Mouse (Mus musculus) CH12.LX (cell line): ENCODE data around the gene Gstm3. TPM values are rescaled to one million over a fixed set of nuclear protein-coding genes. Genes with fewer than 3 reads are reported as not detected.

ENCODE experiments used
- DNase-seq: peaks from one replicate; pipeline ENCODE4 v3.0.0-alpha.2; 2013; ENCODE audit errors: extremely low read depth
- H3K27ac ChIP-seq: 2 replicates; pipeline ENCODE4 v1.5.1; 2012; ENCODE audit warnings: low read depth, mild to moderate bottlenecking, control low read depth, moderate library complexity; ENCODE audit not compliant: insufficient read depth
- H3K27me3 ChIP-seq: replicated peaks from 2 replicates; pipeline ENCODE3; 2012; ENCODE audit warnings: inconsistent platforms
- H3K36me3 ChIP-seq, 2 experiments: replicated peaks in 1 of 2; 2 replicates each; pipeline versions ENCODE3 to v1.6.1; 2012; ENCODE audit warnings: inconsistent platforms in 1 of 2, low read length in 1 of 2, mild to moderate bottlenecking in 1 of 2, mixed read lengths in 1 of 2, moderate library complexity in 1 of 2; ENCODE audit not compliant: control insufficient read depth in 1 of 2, insufficient read depth in 1 of 2
- H3K4me1 ChIP-seq, 2 experiments: 2 replicates each; pipeline ENCODE4 v1.6.1; 2012; ENCODE audit warnings: inconsistent platforms in 1 of 2, moderate library complexity in 1 of 2; ENCODE audit not compliant: insufficient read depth in 2 of 2, control insufficient read depth in 1 of 2
- H3K4me2 ChIP-seq: 2 replicates; pipeline ENCODE4 v1.6.1; 2012; ENCODE audit warnings: low read depth, mild to moderate bottlenecking, control low read depth; ENCODE audit not compliant: poor library complexity, insufficient read depth, severe bottlenecking
- H3K4me3 ChIP-seq, 3 experiments: fragments of 150-350 bp in 1 of 3; sonication (generic) in 1 of 3; replicated peaks in 1 of 3; 2 replicates each; pipeline versions ENCODE3 to v1.5.1; 2011 to 2012; ENCODE audit warnings: low read depth in 2 of 3, low read length in 2 of 3, mild to moderate bottlenecking in 2 of 3, moderate library complexity in 2 of 3, control low read depth in 1 of 3, improper control_type of control experiment in 1 of 3, inconsistent platforms in 1 of 3, mixed read lengths in 1 of 3; ENCODE audit not compliant: poor library complexity in 1 of 3
- H3K79me2 ChIP-seq: replicated peaks from 2 replicates; pipeline ENCODE4 v1.6.1; 2012; ENCODE audit warnings: mild to moderate bottlenecking, moderate library complexity; ENCODE audit not compliant: control insufficient read depth, poor library complexity, insufficient read depth, severe bottlenecking; ENCODE audit errors: extremely low read depth
- H3K9ac ChIP-seq: 2 replicates; pipeline ENCODE4 v1.6.1; 2012; ENCODE audit warnings: low read depth, mild to moderate bottlenecking, control low read depth, moderate library complexity; ENCODE audit not compliant: insufficient read depth
- H3K9me3 ChIP-seq: replicated peaks from 2 replicates; pipeline ENCODE3; 2012; ENCODE audit warnings: low read length, inconsistent platforms, mixed read lengths
- CTCF ChIP-seq, 2 experiments: IDR thresholded peaks in 1 of 2; conservative IDR thresholded peaks in 1 of 2; 2 replicates each; pipeline ENCODE4 v1.5.1; 2011 to 2012; ENCODE audit warnings: low read depth in 2 of 2, low read length in 2 of 2, improper control_type of control experiment in 1 of 2, inconsistent platforms in 1 of 2, mild to moderate bottlenecking in 1 of 2, moderate library complexity in 1 of 2
- E2F4 ChIP-seq: IDR thresholded peaks from 2 replicates; pipeline ENCODE4 v1.6.1; 2011; ENCODE audit warnings: low read depth, low read length, improper control_type of control experiment; ENCODE audit not compliant: insufficient replicate concordance
- GABPA ChIP-seq: IDR thresholded peaks from 2 replicates; pipeline ENCODE4 v1.6.1; 2012; ENCODE audit warnings: low read depth, low read length, improper control_type of control experiment, inconsistent platforms; ENCODE audit not compliant: insufficient replicate concordance
- IRF4 ChIP-seq: IDR thresholded peaks from 2 replicates; pipeline ENCODE4 v1.6.1; 2014; ENCODE audit warnings: low read depth, mild to moderate bottlenecking, inconsistent platforms, low read length, improper control_type of control experiment
- JUN ChIP-seq: IDR thresholded peaks from 2 replicates; pipeline ENCODE4 v1.6.1; 2011; ENCODE audit warnings: low read depth, mild to moderate bottlenecking, low read length, improper control_type of control experiment, moderate library complexity; ENCODE audit not compliant: insufficient read depth
- JUND ChIP-seq: conservative IDR thresholded peaks from 2 replicates; pipeline ENCODE4 v1.6.1; 2011; ENCODE audit warnings: low read depth, low read length, improper control_type of control experiment
- MAFK ChIP-seq: IDR thresholded peaks from 2 replicates; pipeline ENCODE4 v1.6.1; 2011; ENCODE audit warnings: low read length, improper control_type of control experiment; ENCODE audit not compliant: insufficient replicate concordance
- MAZ ChIP-seq: IDR thresholded peaks from 2 replicates; pipeline ENCODE4 v1.6.1; 2012; ENCODE audit warnings: low read depth, mild to moderate bottlenecking, inconsistent platforms, low read length, improper control_type of control experiment, moderate library complexity
- MXI1 ChIP-seq: IDR thresholded peaks from 2 replicates; pipeline ENCODE4 v1.6.1; 2011; ENCODE audit warnings: mild to moderate bottlenecking, low read depth, low read length, improper control_type of control experiment
- MYC ChIP-seq: IDR thresholded peaks from 2 replicates; pipeline ENCODE4 v1.6.1; 2011; ENCODE audit warnings: low read depth, mild to moderate bottlenecking, improper control_type of control experiment, low read length
- NELFE ChIP-seq: IDR thresholded peaks from 2 replicates; pipeline ENCODE4 v1.6.1; 2011; ENCODE audit warnings: low read depth, low read length, improper control_type of control experiment
- PAX5 ChIP-seq: IDR thresholded peaks from 2 replicates; pipeline ENCODE4 v1.6.1; 2012; ENCODE audit warnings: low read length, inconsistent platforms, mixed read lengths
- SIN3A ChIP-seq: IDR thresholded peaks from 2 replicates; pipeline ENCODE4 v1.6.1; 2012; ENCODE audit warnings: low read length, improper control_type of control experiment, inconsistent platforms
- TBP ChIP-seq: conservative IDR thresholded peaks from 2 replicates; pipeline ENCODE4 v1.6.1; 2011; ENCODE audit warnings: low read depth, low read length, improper control_type of control experiment
- USF1 ChIP-seq: IDR thresholded peaks from 2 replicates; pipeline ENCODE4 v1.6.1; 2014; ENCODE audit warnings: low read depth, mild to moderate bottlenecking, inconsistent platforms, low read length, improper control_type of control experiment
- USF2 ChIP-seq: conservative IDR thresholded peaks from 2 replicates; pipeline ENCODE4 v1.6.1; 2011; ENCODE audit warnings: low read depth, low read length, improper control_type of control experiment
- ZMIZ1 ChIP-seq: IDR thresholded peaks from 2 replicates; pipeline ENCODE4 v1.6.1; 2012; ENCODE audit warnings: low read depth, mild to moderate bottlenecking, inconsistent platforms, low read length, improper control_type of control experiment
- ZNF384 ChIP-seq: IDR thresholded peaks from 2 replicates; pipeline ENCODE4 v1.6.1; 2012; ENCODE audit warnings: low read depth, low read length, improper control_type of control experiment, inconsistent platforms
- dilution Hi-C: fragments of 300-500 bp; cut with MboI; formaldehyde crosslinking; loops from 2 replicates; pipeline ENCODE4 v1.14.3; 2020; ENCODE audit warnings: low sequenced_read_pairs; ENCODE audit not compliant: extremely low pct_unique_long_range_greater_than_20kb, extremely low pct_ligation_motif_present
- in situ Hi-C: fragments of 300-500 bp; cut with MboI; formaldehyde crosslinking; loops from 3 replicates; pipeline ENCODE4 v1.14.3; 2019; ENCODE audit warnings: low sequenced_read_pairs, low pct_ligation_motif_present, low pct_unique_long_range_greater_than_20kb, mixed read lengths
- polyA plus RNA-seq: library from polyadenylated mRNA; unstranded; fragments of >175 nt; gene quantifications from 2 replicates; pipeline ENCODE4 v1.2.1, GENCODE M21; 2012; ENCODE audit warnings: low read depth; ENCODE audit not compliant: insufficient read length
- total RNA-seq, 2 experiments: library from RNA; depleted of rRNA; stranded (reverse); fragments of 300-350 nt in 1 of 2; fragments of >200 nt in 1 of 2; gene quantifications; 2 replicates each; pipeline ENCODE4 v1.2.3; 2012 to 2014

The Gstm3 gene
- total and polyA plus RNA-seq, 3 experiments: not detected

GRCm38 (mm10) chr3:108014098-108014973, 45.3 kb upstream of the Gstm3 start:
- Histone ChIP-seq H3K9me3 (no peaks in the 10 kb centered on the region), H3K27ac (no peak overlapping the region), H3K4me1 (peaks cover 11 to 31% of the 10 kb centered on the region in 2 experiments; a peak in 3 of 4 replicates), H3K36me3 (no peaks in the 10 kb centered on the region), H3K27me3 (no peaks in the 10 kb centered on the region), H3K4me2 (no peak overlapping the region), H3K9ac (no peak overlapping the region), H3K79me2 (no peaks in the 10 kb centered on the region), H3K4me3 (no peak overlapping the region)
- in situ Hi-C loops (no loop called here), dilution Hi-C loops (no loop called here)
- no peak for DNase-seq
- TF ChIP-seq NELFE (no peak), GABPA (no peak), JUN (no peak), CTCF (conservative IDR thresholded peaks at IDR 0.05 in 1 of 2, IDR thresholded peaks at IDR 0.05 in 1 of 2; ENCODE audit: low read depth in 2 of 2, low read length in 2 of 2) (no peak), ZMIZ1 (no peak), JUND (no peak), USF2 (no peak), PAX5 (no peak), TBP (no peak), MYC (no peak), MXI1 (no peak), MAZ (no peak), SIN3A (no peak), ZNF384 (no peak), IRF4 (no peak), E2F4 (no peak), USF1 (no peak)

GRCm38 (mm10) chr3:108013331-108013871, 44.3 kb upstream of the Gstm3 start:
- Histone ChIP-seq H3K79me2 (no peaks in the 10 kb centered on the region), H3K9me3 (no peaks in the 10 kb centered on the region), H3K4me1 (peaks cover 6 to 22% of the 10 kb centered on the region in 2 experiments; a peak in 3 of 4 replicates), H3K9ac (no peak overlapping the region), H3K27me3 (no peaks in the 10 kb centered on the region), H3K4me3 (no peak overlapping the region), H3K27ac (no peak overlapping the region), H3K4me2 (no peak overlapping the region), H3K36me3 (no peaks in the 10 kb centered on the region)
- dilution Hi-C loops: no loop called here
- DNase-seq: no peak
- TF ChIP-seq MAFK (0 out of 2 replicates have a peak, but pooled peaks have one; percentile 26), E2F4 (no peak)
- in situ Hi-C loops: no loop called here
